Mouse (Mus musculus) stomach, embryonic 14.5 days (tissue): ENCODE measurements around the gene Brcc3. TPM values are rescaled to one million over a fixed set of nuclear protein-coding genes. Genes with fewer than 3 reads are reported as not detected.
A peak's percentile ranks its signal among the peaks of the same experiment; 100 is the strongest.

Experiments used
- ATAC-seq: fragments of 200-750 bp; cut with Nextera tagmentation; 2 replicates; pipeline ENCODE4 v1.8.0; 2017; ENCODE audit warnings: low read depth, moderate TSS enrichment; ENCODE audit not compliant: insufficient number of reproducible peaks, insufficient read depth, low FRiP score
- H3K27ac ChIP-seq: fragments of 300-500 bp; sonication (generic); 2 replicates; pipeline ENCODE4 v1.5.1; 2014; ENCODE audit warnings: mild to moderate bottlenecking, low read length, moderate library complexity, mixed read lengths
- H3K27me3 ChIP-seq: fragments of 300-500 bp; sonication (generic); 2 replicates; pipeline ENCODE4 v1.6.1; 2014; ENCODE audit warnings: low read length, control low read depth, mixed read lengths; ENCODE audit not compliant: control insufficient read depth, insufficient read depth
- H3K36me3 ChIP-seq: fragments of 300-500 bp; sonication (generic); 2 replicates; pipeline ENCODE4 v1.6.1; 2014; ENCODE audit warnings: mild to moderate bottlenecking, control low read depth, low read length, moderate library complexity, mixed read lengths; ENCODE audit not compliant: control insufficient read depth, insufficient read depth
- H3K4me1 ChIP-seq: fragments of 300-500 bp; sonication (generic); 2 replicates; pipeline ENCODE4 v1.6.1; 2014; ENCODE audit warnings: low read length, control low read depth, mixed read lengths; ENCODE audit not compliant: control insufficient read depth, insufficient read depth
- H3K4me2 ChIP-seq: fragments of 300-500 bp; sonication (generic); replicated peaks from 2 replicates; pipeline ENCODE4 v1.6.1; 2014; ENCODE audit warnings: low read depth, low read length, control low read depth
- H3K4me3 ChIP-seq: fragments of 300-500 bp; sonication (generic); 2 replicates; pipeline ENCODE4 v1.5.1; 2014; ENCODE audit warnings: low read depth, low read length, control low read depth
- H3K9ac ChIP-seq: fragments of 300-500 bp; sonication (generic); replicated peaks from 2 replicates; pipeline ENCODE4 v1.6.1; 2014; ENCODE audit warnings: low read depth, mild to moderate bottlenecking, control low read depth, low read length, moderate library complexity, mixed read lengths
- H3K9me3 ChIP-seq: fragments of 300-500 bp; sonication (generic); 2 replicates; pipeline ENCODE4 v1.6.1; 2016; ENCODE audit warnings: low read depth, low read length, control low read depth; ENCODE audit not compliant: control insufficient read depth
- WGBS: fragments of 180-500 bp; shearing (Covaris S2); extraction: QIAGEN DNeasy Blood & Tissue Kit; methylation state at CpG from one replicate; pipeline ENCODE4 v1.1.7; 2014; 5-methylcytosine and 5-hydroxymethylcytosine counted together
- polyA plus RNA-seq: library from polyadenylated mRNA; unstranded; fragments of >200 nt; fragmentation: Nextera tagmentation; extraction: Ambion mirVana; gene quantifications from 2 replicates; pipeline ENCODE4 v1.2.1, GENCODE M21; 2014

Brcc3 gene
- 62.7 and 69.6 TPM in 2 replicates for polyA plus RNA-seq

DNA sequence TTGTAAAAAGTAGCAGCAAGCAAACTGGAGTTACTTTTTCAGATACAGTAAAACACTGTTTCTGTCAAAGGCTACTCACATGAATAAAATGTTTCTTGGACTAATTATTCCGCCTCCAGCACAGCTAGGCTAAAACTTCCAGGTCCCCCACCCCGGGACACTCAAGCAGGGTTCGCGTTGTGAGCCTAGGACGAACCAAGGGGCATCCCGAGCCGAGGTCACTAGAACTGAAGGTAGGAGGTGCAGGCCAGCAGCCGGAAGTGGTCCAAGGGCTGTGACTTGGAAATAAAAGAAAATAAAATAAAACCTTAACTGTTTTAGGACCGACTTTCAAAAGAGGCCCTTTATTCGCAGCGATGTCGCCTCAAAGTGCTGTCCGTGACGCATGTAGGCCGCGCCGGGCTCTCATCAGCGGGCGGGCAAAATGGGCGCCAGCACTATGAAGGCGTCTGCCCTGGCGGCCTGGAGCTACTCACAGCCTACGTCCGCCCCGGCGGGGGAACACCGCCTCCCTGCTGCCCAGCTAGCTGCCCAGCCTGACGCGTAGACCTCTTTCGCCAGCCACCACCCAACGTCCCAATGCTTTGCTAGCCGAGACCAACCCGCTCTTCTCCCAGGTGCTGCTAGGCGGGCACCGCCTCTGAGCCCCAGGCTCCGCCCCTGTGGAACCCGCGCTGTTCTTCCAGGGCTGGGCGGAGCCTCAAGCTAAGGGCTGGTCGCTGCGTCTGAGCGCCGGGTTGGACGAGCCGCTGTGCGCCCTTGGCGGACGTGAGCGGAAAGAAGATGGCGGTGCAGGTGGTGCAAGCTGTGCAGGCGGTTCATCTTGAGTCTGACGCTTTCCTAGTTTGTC, at the start of gene Brcc3, which contains the start of the genes Cmc4 and Mtcp1:
Gene Brcc3 (plus strand): TSS at position 693 of the 850 bp plus-strand sequence.
Gene Cmc4 (minus strand): TSS at position 649 of the 850 bp plus-strand sequence.
Gene Mtcp1 (minus strand): TSS at position 653 of the 850 bp plus-strand sequence.
- H3K4me1 ChIP-seq, result no peaks in the 10 kb centered on the region
- peak within 1 kb of the TSS; percentile 57 for H3K9ac ChIP-seq
- 16% methylated on average over 52 of the region's 52 CpGs for WGBS
- H3K27me3 ChIP-seq, result no peaks in the 10 kb centered on the region
- no peaks in the 10 kb centered on the region for H3K9me3 ChIP-seq
- peak within 1 kb of the TSS; percentile 46 for H3K4me3 ChIP-seq
- H3K36me3 ChIP-seq, result no peaks in the 10 kb centered on the region
- peak within 1 kb of the TSS; percentile 84 for H3K27ac ChIP-seq
- ATAC-seq, result peak; percentile 100
- peak within 1 kb of the TSS; percentile 44 for H3K4me2 ChIP-seq

DNA sequence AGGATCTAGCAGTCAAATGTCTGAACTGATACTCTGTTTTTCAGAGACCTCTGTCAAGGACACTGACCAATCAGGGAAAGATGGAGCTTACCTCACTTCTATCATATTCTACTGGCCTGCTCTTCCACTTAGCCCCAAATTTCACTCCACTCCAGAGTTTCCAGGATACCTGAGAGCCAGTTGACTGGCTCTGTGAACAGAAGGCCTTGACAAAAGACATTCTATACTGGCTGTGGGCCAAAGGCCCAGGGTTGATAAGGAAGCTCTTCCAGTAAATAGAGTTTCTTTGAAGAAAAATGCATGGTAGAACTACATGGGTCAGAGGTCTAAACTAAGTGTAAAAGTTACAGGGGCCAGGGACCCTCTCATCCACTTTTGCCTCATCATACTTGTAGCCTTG, 46.2 kb upstream of the Brcc3 start:
- H3K9ac ChIP-seq, result no peak overlapping the region

DNA sequence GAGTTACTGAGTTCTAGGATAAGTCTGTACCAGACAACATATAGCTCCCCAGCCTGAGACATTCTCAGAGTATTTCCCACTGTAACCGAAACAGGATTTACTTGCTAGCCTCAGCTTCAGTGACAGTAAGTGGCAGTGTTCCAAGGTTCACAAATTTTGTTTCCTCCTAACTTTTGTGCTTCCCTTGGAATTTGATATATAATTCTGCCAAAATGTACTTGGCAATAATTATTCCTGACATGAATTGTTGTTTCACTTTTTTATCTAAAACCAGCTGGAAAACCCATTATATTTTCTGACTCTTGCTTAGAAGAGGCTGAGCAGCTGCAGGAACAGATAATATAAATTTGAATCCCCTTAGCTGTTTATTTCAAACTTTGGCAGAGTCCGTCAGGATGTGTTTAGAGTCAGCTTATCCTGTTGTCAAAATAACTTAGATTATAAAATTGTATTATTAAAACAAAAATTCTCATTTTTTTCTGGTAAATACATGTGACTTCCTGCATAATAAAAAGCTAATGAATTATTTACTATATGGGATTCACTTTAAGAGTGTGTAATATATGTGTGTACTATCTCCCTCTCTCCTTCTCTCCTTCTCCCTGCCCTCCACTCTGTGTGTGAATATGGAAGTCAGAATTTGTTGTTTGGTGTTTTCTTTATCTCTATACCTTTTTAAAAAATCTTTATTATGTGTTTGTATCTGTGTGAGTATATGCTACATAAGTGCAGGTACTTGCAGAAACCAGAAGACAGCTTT, 43.6 kb upstream of the Brcc3 start:
- H3K27me3 ChIP-seq, result no peaks in the 10 kb centered on the region
- 37% methylated on average over 2 of the region's 2 CpGs for WGBS
- H3K9ac ChIP-seq, result no peak overlapping the region
- no peak for ATAC-seq
- H3K4me2 ChIP-seq, result no peak overlapping the region
- H3K9me3 ChIP-seq, result no peaks in the 10 kb centered on the region
- H3K4me1 ChIP-seq, result no peaks in the 10 kb centered on the region
- no peak overlapping the region for H3K4me3 ChIP-seq
- H3K27ac ChIP-seq, result no peak overlapping the region
- no peaks in the 10 kb centered on the region for H3K36me3 ChIP-seq

More for the DNA sequence above, 46.2 kb upstream of the Brcc3 start:
- Histone ChIP-seq H3K27me3 (no peaks in the 10 kb centered on the region), H3K4me2 (no peak overlapping the region), H3K4me3 (no peak overlapping the region), H3K36me3 (no peaks in the 10 kb centered on the region), H3K27ac (no peak overlapping the region), H3K4me1 (no peaks in the 10 kb centered on the region), H3K9me3 (no peaks in the 10 kb centered on the region)
- ATAC-seq, result no peak

DNA sequence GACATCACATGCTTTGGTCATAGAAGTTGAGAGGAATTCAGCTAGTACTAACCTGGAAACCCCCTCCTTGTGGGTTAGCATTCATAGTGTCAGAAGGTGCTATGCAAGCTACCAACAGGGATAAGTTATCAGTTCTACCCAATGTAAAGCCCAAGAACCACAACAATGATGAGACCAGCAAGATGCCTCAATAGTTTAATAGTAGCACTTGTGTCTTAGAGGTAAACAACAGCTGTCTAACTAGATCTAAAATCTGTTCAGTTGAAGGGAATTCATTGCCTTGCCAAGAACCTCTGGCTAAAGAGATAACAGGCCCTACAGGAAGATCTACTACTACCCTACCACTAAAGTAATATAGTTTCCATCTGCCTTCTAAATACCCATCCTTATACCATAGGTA, 39.6 kb upstream of the Brcc3 start:
- no peaks in the 10 kb centered on the region for H3K4me1 ChIP-seq
- H3K36me3 ChIP-seq, result no peaks in the 10 kb centered on the region
- ATAC-seq, result no peak
- H3K4me2 ChIP-seq, result no peak overlapping the region
- H3K9ac ChIP-seq, result no peak overlapping the region
- H3K9me3 ChIP-seq, result no peaks in the 10 kb centered on the region
- H3K27me3 ChIP-seq, result no peaks in the 10 kb centered on the region
- no peak overlapping the region for H3K27ac ChIP-seq
- H3K4me3 ChIP-seq, result no peak overlapping the region

DNA sequence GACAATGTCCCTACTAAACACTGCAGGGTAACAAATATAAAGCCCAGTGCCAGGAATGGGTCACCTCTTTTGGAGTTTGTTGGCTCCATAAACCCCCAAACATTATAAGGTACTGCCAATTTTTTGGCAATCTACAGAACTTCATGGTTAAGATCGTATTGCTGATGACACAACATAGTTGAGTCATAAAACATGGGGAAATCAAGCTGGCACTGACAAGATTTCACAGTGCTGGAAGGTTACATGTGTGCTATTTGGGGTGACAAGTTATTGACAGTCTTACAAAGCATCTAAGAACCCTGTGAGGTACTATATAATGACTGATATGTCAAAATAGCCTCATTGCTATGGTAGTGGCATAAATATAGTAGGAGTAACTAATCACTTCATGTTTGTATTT, 35.3 kb upstream of the Brcc3 start:
- Histone ChIP-seq H3K36me3 (no peaks in the 10 kb centered on the region), H3K27ac (no peak overlapping the region), H3K9ac (no peak overlapping the region), H3K4me3 (no peak overlapping the region), H3K27me3 (no peaks in the 10 kb centered on the region), H3K4me2 (no peak overlapping the region), H3K9me3 (no peaks in the 10 kb centered on the region), H3K4me1 (no peaks in the 10 kb centered on the region)
- ATAC-seq, result no peak
- 84% methylated on average over 1 of the region's 1 CpGs for WGBS

DNA sequence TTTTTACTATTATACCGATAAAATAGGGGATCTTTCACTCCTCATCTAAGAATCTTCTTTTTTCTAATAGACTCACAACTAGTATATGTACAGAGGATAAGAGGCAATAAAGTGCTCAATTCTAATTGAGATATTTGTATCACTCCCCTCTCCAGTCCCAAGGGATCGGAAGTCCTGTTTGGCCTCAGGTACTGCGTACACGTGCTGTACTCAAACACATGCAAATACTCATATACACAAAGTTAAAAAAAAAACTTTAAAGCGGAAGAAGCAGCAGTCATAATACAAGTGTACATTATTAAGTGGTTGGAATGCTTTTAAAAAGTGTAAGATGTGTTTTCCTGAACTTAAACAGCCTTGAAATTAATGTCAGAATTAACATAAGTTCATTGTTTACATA, 34.7 kb upstream of the Brcc3 start:
- Histone ChIP-seq H3K36me3 (no peaks in the 10 kb centered on the region), H3K27ac (no peak overlapping the region), H3K4me2 (peak overlapping the region; percentile 33; the same call in 1 of the 2 replicates), H3K9ac (no peak overlapping the region), H3K4me1 (no peaks in the 10 kb centered on the region), H3K4me3 (peak overlapping the region; percentile 47; the same call in 1 of the 2 replicates), H3K27me3 (no peaks in the 10 kb centered on the region), H3K9me3 (no peaks in the 10 kb centered on the region)
- 62% methylated on average over 5 of the region's 5 CpGs for WGBS
- ATAC-seq, result peak; percentile 31; the same call in 1 of the 2 replicates

DNA sequence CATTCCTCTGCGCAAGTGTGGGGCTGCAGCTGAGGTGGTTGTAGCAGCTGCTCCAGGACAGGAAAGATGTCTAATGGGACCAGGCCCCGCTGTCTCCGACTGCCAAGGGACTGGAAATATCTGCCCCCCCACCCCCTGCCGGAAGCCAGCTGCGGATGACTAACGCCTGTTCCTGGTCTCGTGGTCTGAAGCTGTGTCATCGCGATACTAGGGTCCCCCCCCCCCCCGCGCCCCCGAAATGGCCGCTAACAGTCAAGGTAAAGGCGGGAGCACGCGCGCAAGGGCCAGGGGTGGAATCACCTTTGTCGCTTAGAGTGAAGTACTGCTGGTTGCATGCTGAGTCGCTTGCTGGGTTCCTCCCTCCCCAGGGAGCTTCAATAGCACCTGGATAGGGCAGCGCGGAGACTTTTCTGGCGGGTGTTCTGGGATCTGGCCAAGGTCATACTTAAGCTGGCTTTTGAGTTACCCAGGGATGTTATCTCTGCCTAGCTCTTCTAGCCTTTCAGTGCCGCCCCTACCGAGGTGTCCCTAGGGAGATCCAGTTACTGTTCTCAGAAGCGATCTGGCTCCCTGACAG, 34.1 kb upstream of the Brcc3 start, which contains the start of the genes Fundc2 and F8:
Gene Fundc2 (plus strand): TSS at position 205 of the 577 bp plus-strand sequence.
Gene F8 (minus strand): TSS at position 421 of the 577 bp plus-strand sequence.
- 20% methylated on average over 23 of the region's 25 CpGs for WGBS
- ATAC-seq, result peak; percentile 97
- no peaks in the 10 kb centered on the region for H3K27me3 ChIP-seq
- H3K9ac ChIP-seq, result peak within 1 kb of the TSS; percentile 52
- no peaks in the 10 kb centered on the region for H3K36me3 ChIP-seq
- peak within 1 kb of the TSS; percentile 38 for H3K4me2 ChIP-seq
- H3K4me3 ChIP-seq, result peak within 1 kb of the TSS; percentile 47
- H3K27ac ChIP-seq, result peak within 1 kb of the TSS; percentile 75
- no peaks in the 10 kb centered on the region for H3K4me1 ChIP-seq
- H3K9me3 ChIP-seq, result no peaks in the 10 kb centered on the region

DNA sequence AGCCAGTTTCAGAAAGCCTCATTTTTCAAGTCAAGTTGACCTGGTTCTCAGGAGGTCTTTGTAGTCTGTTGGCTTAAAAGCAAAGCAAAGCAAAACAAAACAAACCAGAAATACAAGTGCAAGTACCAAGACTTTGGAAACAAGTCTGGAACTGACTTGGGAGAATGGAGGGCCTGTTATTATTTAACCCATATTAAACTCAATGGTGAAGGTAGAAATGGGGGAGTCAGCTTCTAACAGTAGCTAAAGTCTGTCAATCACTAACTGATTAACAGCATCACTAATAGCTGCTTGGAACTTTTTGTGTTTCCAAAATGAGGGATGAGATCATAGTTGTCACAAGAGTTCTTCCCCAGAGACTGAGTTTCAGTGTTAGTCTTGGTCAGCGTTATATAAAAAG, 17.0 kb upstream of the Brcc3 start:
- Histone ChIP-seq H3K4me1 (no peaks in the 10 kb centered on the region), H3K27ac (no peak overlapping the region), H3K4me2 (no peak overlapping the region), H3K36me3 (no peaks in the 10 kb centered on the region), H3K27me3 (no peaks in the 10 kb centered on the region), H3K4me3 (no peak overlapping the region), H3K9ac (no peak overlapping the region), H3K9me3 (no peaks in the 10 kb centered on the region)
- no peak for ATAC-seq
- 76% methylated on average over 1 of the region's 1 CpGs for WGBS
